ENCODE assay signal across 8 mouse cellular contexts in genomic region chr5:114625590-114625989, GRCm38 (mm10). TPM values are rescaled to one million over a fixed set of nuclear protein-coding genes. Genes with fewer than 3 reads are reported as not detected.
DNase-seq lines count a peak whose midpoint lies in the region; ATAC-seq and TF ChIP-seq lines count a peak whose summit lies in the region.
"Had no signal": no experiment of that assay in that cellular context is flagged by ENCODE, and none has a peak within 500 bp of the region (broad histone marks: within the 10 kb centered on the region; RNA-seq: fewer than 3 reads in every experiment).

No protein-coding gene starts in this region.

- H3K9ac ChIP-seq in hindbrain, embryonic 14.5 days = no peak overlapping the region
- H3K9ac ChIP-seq in hindbrain, embryonic 16.5 days (ENCODE audit: low read depth, low read length) = no peak overlapping the region
- no peak overlapping the region for H3K9ac ChIP-seq in CH12.LX (ENCODE audit: insufficient read depth, low read depth)
- no peak overlapping the region for H3K9ac ChIP-seq in embryonic facial prominence, embryonic 14.5 days (ENCODE audit: low read depth, low read length)
- H3K9ac ChIP-seq in liver, embryonic 14.5 days (replicated peaks) = no peak overlapping the region
- H3K9ac ChIP-seq: liver, embryonic 13.5 days had no signal

- no peak for ATAC-seq in hindbrain, embryonic 14.5 days (ENCODE audit: low FRiP score)
- ATAC-seq in hindbrain, embryonic 16.5 days = no peak
- no peak for ATAC-seq in embryonic facial prominence, embryonic 14.5 days (ENCODE audit: low read depth)
- ATAC-seq in liver, embryonic 14.5 days (ENCODE audit: insufficient read depth) = no peak

- H3K4me3 ChIP-seq in hindbrain, embryonic 14.5 days (replicated peaks; ENCODE audit: low read length) = no peak overlapping the region
- no peak overlapping the region for H3K4me3 ChIP-seq in hindbrain, embryonic 16.5 days (ENCODE audit: low read length)
- no peak overlapping the region for H3K4me3 ChIP-seq in CH12.LX (replicated peaks in 1 of 3; ENCODE audit: low read depth in 2 of 3, low read length in 2 of 3, poor library complexity in 1 of 3)
- H3K4me3 ChIP-seq in embryonic facial prominence, embryonic 14.5 days (ENCODE audit: low read depth, low read length) = no peak overlapping the region
- no peak overlapping the region for H3K4me3 ChIP-seq in liver, embryonic 14.5 days (ENCODE audit: insufficient read depth in 1 of 2, low read depth in 2 of 2, low read length in 2 of 2)
- H3K4me3 ChIP-seq: liver, embryonic 13.5 days had no signal

- H3K36me3 ChIP-seq in hindbrain, embryonic 14.5 days (replicated peaks; ENCODE audit: control insufficient read depth, insufficient read depth) = no peaks in the 10 kb centered on the region
- no peaks in the 10 kb centered on the region for H3K36me3 ChIP-seq in hindbrain, embryonic 16.5 days (ENCODE audit: control insufficient read depth, insufficient read depth, low read length)
- no peaks in the 10 kb centered on the region for H3K36me3 ChIP-seq in CH12.LX (replicated peaks in 1 of 2; ENCODE audit: control insufficient read depth in 1 of 2, insufficient read depth in 1 of 2, low read length in 1 of 2)
- 0 out of 2 replicates have a peak, but pooled peaks cover 5% of the 10 kb centered on the region for H3K36me3 ChIP-seq in embryonic facial prominence, embryonic 14.5 days (ENCODE audit: control insufficient read depth, insufficient read depth, low read length)
- H3K36me3 ChIP-seq in liver, embryonic 14.5 days (replicated peaks; ENCODE audit: control insufficient read depth, insufficient read depth, low read depth) = no peaks in the 10 kb centered on the region
- H3K36me3 ChIP-seq: liver, embryonic 13.5 days had no signal

- no peak overlapping the region for H3K27ac ChIP-seq in hindbrain, embryonic 14.5 days
- no peak overlapping the region for H3K27ac ChIP-seq in hindbrain, embryonic 16.5 days (ENCODE audit: low read depth, low read length)
- H3K27ac ChIP-seq in CH12.LX (ENCODE audit: insufficient read depth, low read depth) = no peak overlapping the region
- no peak overlapping the region for H3K27ac ChIP-seq in embryonic facial prominence, embryonic 14.5 days (replicated peaks; ENCODE audit: low read depth, low read length)
- H3K27ac ChIP-seq in liver, embryonic 14.5 days = no peak overlapping the region
- H3K27ac ChIP-seq: liver, embryonic 13.5 days had no signal

- H3K4me1 ChIP-seq in hindbrain, embryonic 14.5 days (replicated peaks; ENCODE audit: control insufficient read depth, insufficient read depth, low read length) = no peaks in the 10 kb centered on the region
- no peaks in the 10 kb centered on the region for H3K4me1 ChIP-seq in hindbrain, embryonic 16.5 days (ENCODE audit: control insufficient read depth, insufficient read depth, low read depth, low read length)
- 0 out of 4 replicates have a peak, but pooled peaks cover 2 to 5% of the 10 kb centered on the region in 2 experiments for H3K4me1 ChIP-seq in CH12.LX (ENCODE audit: control insufficient read depth in 1 of 2, insufficient read depth in 2 of 2)
- H3K4me1 ChIP-seq in embryonic facial prominence, embryonic 14.5 days (ENCODE audit: control insufficient read depth, insufficient read depth, low read length) = no peaks in the 10 kb centered on the region
- no peaks in the 10 kb centered on the region for H3K4me1 ChIP-seq in liver, embryonic 14.5 days (replicated peaks; ENCODE audit: control insufficient read depth in 2 of 2, insufficient read depth in 2 of 2, low read length in 1 of 2)
- H3K4me1 ChIP-seq: liver, embryonic 13.5 days had no signal

- TF ChIP-seq EP300 in CH12.LX (IDR thresholded peaks at IDR 0.05; ENCODE audit: low read length) = no peak
- no peak for TF ChIP-seq EP300 in liver, embryonic 14.5 days (IDR thresholded peaks at IDR 0.05; ENCODE audit: low read depth)

- 23% methylated on average over 3 of the region's 3 CpGs for WGBS in hindbrain, embryonic 14.5 days
- WGBS in hindbrain, embryonic 16.5 days = 27% methylated on average over 3 of the region's 3 CpGs
- 20% methylated on average over 3 of the region's 3 CpGs for WGBS in embryonic facial prominence, embryonic 14.5 days
- 6% methylated on average over 3 of the region's 3 CpGs for WGBS in liver, embryonic 14.5 days (ENCODE audit: insufficient replicate concordance)

- DNase-seq in hindbrain, embryonic 14.5 days (ENCODE audit: low spot score) = peak; percentile 53
- DNase-seq in CH12.LX (ENCODE audit: extremely low read depth) (peak; percentile 68), WW6 (ENCODE audit: low read depth, low spot score) (peak; percentile 67)
- peak; percentile 31 for DNase-seq in embryonic facial prominence, embryonic 14.5 days (ENCODE audit: low spot score)
- DNase-seq in liver, embryonic 14.5 days (ENCODE audit: low read depth in 3 of 3, low spot score in 3 of 3) = peak in 1 of 3 experiments; percentile 26
- DNase-seq in right cerebral cortex, postnatal 4 days = peak; percentile 76
- DNase-seq: liver, embryonic 13.5 days had no signal

- TF ChIP-seq RAD21 in CH12.LX (IDR thresholded peaks at IDR 0.05; ENCODE audit: low read depth, low read length) = peak; percentile 70

- H3K9me3 ChIP-seq in hindbrain, embryonic 14.5 days (ENCODE audit: control insufficient read depth, low read length) = no peaks in the 10 kb centered on the region
- no peaks in the 10 kb centered on the region for H3K9me3 ChIP-seq in hindbrain, embryonic 16.5 days (ENCODE audit: control insufficient read depth, low read length)
- H3K9me3 ChIP-seq in CH12.LX (replicated peaks; ENCODE audit: low read length) = no peaks in the 10 kb centered on the region
- no peaks in the 10 kb centered on the region; the same call in 1 of the 2 replicates for H3K9me3 ChIP-seq in embryonic facial prominence, embryonic 14.5 days (ENCODE audit: control insufficient read depth, low read length)
- H3K9me3 ChIP-seq in liver, embryonic 14.5 days (ENCODE audit: control insufficient read depth, low read length) = no peaks in the 10 kb centered on the region
- H3K9me3 ChIP-seq: liver, embryonic 13.5 days had no signal

- in situ Hi-C loops in CH12.LX (cut with MboI; ENCODE audit: low pct_ligation_motif_present, low pct_unique_long_range_greater_than_20kb, low sequenced_read_pairs) = loop anchor here (5.0 kb wide), 1 partner anchor 37 kb away; no protein-coding TSS in a partner anchor

- dilution Hi-C loops in CH12.LX (cut with MboI; ENCODE audit: extremely low pct_ligation_motif_present, extremely low pct_unique_long_range_greater_than_20kb, low sequenced_read_pairs) = no loop called here

- H3K79me2 ChIP-seq in CH12.LX (replicated peaks; ENCODE audit: control insufficient read depth, extremely low read depth, insufficient read depth, poor library complexity, severe bottlenecking) = no peaks in the 10 kb centered on the region

- no peak for TF ChIP-seq POLR2A in CH12.LX (IDR thresholded peaks at IDR 0.05; ENCODE audit: low read depth, low read length)

- peak; percentile 66 to 86 for TF ChIP-seq CTCF in CH12.LX (conservative IDR thresholded peaks at IDR 0.05 in 1 of 2, IDR thresholded peaks at IDR 0.05 in 1 of 2; ENCODE audit: low read depth in 2 of 2, low read length in 2 of 2)
- TF ChIP-seq CTCF in liver, embryonic 14.5 days (IDR thresholded peaks at IDR 0.05; ENCODE audit: low read depth) = peak; percentile 77

- H3K4me2 ChIP-seq in hindbrain, embryonic 14.5 days (replicated peaks) = no peak overlapping the region
- no peak overlapping the region for H3K4me2 ChIP-seq in hindbrain, embryonic 16.5 days (ENCODE audit: low read length)
- H3K4me2 ChIP-seq in CH12.LX (ENCODE audit: insufficient read depth, low read depth, poor library complexity, severe bottlenecking) = no peak overlapping the region
- no peak overlapping the region for H3K4me2 ChIP-seq in embryonic facial prominence, embryonic 14.5 days (ENCODE audit: low read depth, low read length)
- H3K4me2 ChIP-seq in liver, embryonic 14.5 days (ENCODE audit: low read depth) = no peak overlapping the region
- H3K4me2 ChIP-seq: liver, embryonic 13.5 days had no signal

- no peaks in the 10 kb centered on the region for H3K27me3 ChIP-seq in hindbrain, embryonic 14.5 days (ENCODE audit: control insufficient read depth, insufficient read depth, low read length)
- H3K27me3 ChIP-seq in hindbrain, embryonic 16.5 days (replicated peaks; ENCODE audit: control insufficient read depth, insufficient read depth, low read length) = no peaks in the 10 kb centered on the region; the same call in 1 of the 2 replicates
- peaks cover 32% of the 10 kb centered on the region for H3K27me3 ChIP-seq in CH12.LX (replicated peaks)
- H3K27me3 ChIP-seq in embryonic facial prominence, embryonic 14.5 days (replicated peaks; ENCODE audit: control insufficient read depth, insufficient read depth, low read length) = no peaks in the 10 kb centered on the region
- H3K27me3 ChIP-seq in liver, embryonic 14.5 days (ENCODE audit: control insufficient read depth, insufficient read depth, low read length) = no peaks in the 10 kb centered on the region
- H3K27me3 ChIP-seq: liver, embryonic 13.5 days had no signal

TF ChIP-seq in CH12.LX, 34 proteins besides CTCF, POLR2A, EP300 and RAD21 (continues in another document):
- TF ChIP-seq USF1 (IDR thresholded peaks at IDR 0.05; ENCODE audit: low read depth, low read length) (no peak), JUN (IDR thresholded peaks at IDR 0.05; ENCODE audit: insufficient read depth, low read depth, low read length) (no peak), SMC3 (IDR thresholded peaks at IDR 0.05; ENCODE audit: low read depth, low read length) (peak; percentile 71), ETS1 (conservative IDR thresholded peaks at IDR 0.05; ENCODE audit: low read depth, low read length) (no peak)

RNA-seq across cellular contexts. Expression of gene Trpv4, which starts 32.6 kb away (rescaled TPM):
- polyA plus RNA-seq in hindbrain, embryonic 14.5 days (2014; fragmentation: Nextera tagmentation; extraction: Ambion mirVana) = 1.1 and 1.4 TPM in 2 replicates
- 2.3 and 3.0 TPM in 2 replicates for polyA plus RNA-seq in hindbrain, embryonic 16.5 days (2015; fragmentation: Nextera tagmentation; extraction: Ambion mirVana)
- total RNA-seq in CH12.LX (2012; rRNA removed) (0.13 TPM in 1 of 2 replicates, not detected in the other), CH12.LX (2014; rRNA removed) (not detected in 2 replicates)
- polyA plus RNA-seq in CH12.LX (2012; ENCODE audit: insufficient read length, low read depth) = 0.22 and 0.24 TPM in 2 replicates
- polyA plus RNA-seq in embryonic facial prominence, embryonic 14.5 days (2014; fragmentation: Nextera tagmentation; extraction: Ambion mirVana) = 11.9 TPM in 2 replicates
- polyA plus RNA-seq in liver, embryonic 14.5 days (2012; rRNA removed) = 0.16 and 0.22 TPM in 2 replicates
- 0.14 and 0.15 TPM in 2 replicates for polyA plus RNA-seq in liver, embryonic 14.5 days (2014; fragmentation: Nextera tagmentation; extraction: Ambion mirVana)

RNA-seq across cellular contexts. Expression of gene Fam222a, which starts 57.8 kb away (rescaled TPM):
- 6.6 and 6.7 TPM in 2 replicates for polyA plus RNA-seq in hindbrain, embryonic 14.5 days (2014; fragmentation: Nextera tagmentation; extraction: Ambion mirVana)
- 4.7 and 4.9 TPM in 2 replicates for polyA plus RNA-seq in hindbrain, embryonic 16.5 days (2015; fragmentation: Nextera tagmentation; extraction: Ambion mirVana)
- total RNA-seq in CH12.LX (2012; rRNA removed) = not detected in 2 replicates
- not detected in 2 replicates for total RNA-seq in CH12.LX (2014; rRNA removed)
- 0.13 and 0.14 TPM in 2 replicates for polyA plus RNA-seq in CH12.LX (2012; ENCODE audit: insufficient read length, low read depth)
- 1.4 and 1.6 TPM in 2 replicates for polyA plus RNA-seq in embryonic facial prominence, embryonic 14.5 days (2014; fragmentation: Nextera tagmentation; extraction: Ambion mirVana)
- 0.63 and 0.71 TPM in 2 replicates for polyA plus RNA-seq in liver, embryonic 14.5 days (2012; rRNA removed)
- polyA plus RNA-seq in liver, embryonic 14.5 days (2014; fragmentation: Nextera tagmentation; extraction: Ambion mirVana) = 0.44 and 0.56 TPM in 2 replicates
